Mouse (Mus musculus): ENCODE results near the gene Utf1. TPM values are rescaled to one million over a fixed set of nuclear protein-coding genes. Genes with fewer than 3 reads are reported as not detected.
A peak's percentile ranks its signal among the peaks of the same experiment; 100 is the strongest.

The Utf1 gene
- total and polyA plus RNA-seq, 3 experiments: 0.10 TPM; not detected in 2

GRCm38 (mm10) chr7:139972923-139973331 lies 29.3 kb downstream of the Utf1 start:
- DNase-seq: no peak

- no peak for DNase-seq
Measured at GRCm38 (mm10) chr7:139974307-139974706, 30.7 kb downstream of the Utf1 start.

GRCm38 (mm10) chr7:139975471-139975870 lies 31.9 kb downstream of the Utf1 start:
- DNase-seq: no peak

GRCm38 (mm10) chr7:139978278-139978892 lies 34.8 kb downstream of the Utf1 start, which contains the start of gene 6430531B16Rik:
6430531B16Rik (minus strand) TSS chr7:139978755.
- DNase-seq: peak; percentile 91

- no peak for DNase-seq
Measured at GRCm38 (mm10) chr7:139979011-139979719, 35.6 kb downstream of the Utf1 start.

- DNase-seq: no peak
Measured at GRCm38 (mm10) chr7:139980778-139981177, 37.2 kb downstream of the Utf1 start.

- DNase-seq: no peak
Measured at GRCm38 (mm10) chr7:139982058-139982457, 38.5 kb downstream of the Utf1 start.

GRCm38 (mm10) chr7:139984505-139984904 lies 40.9 kb downstream of the Utf1 start:
- no peak for DNase-seq

- DNase-seq: no peak
Measured at GRCm38 (mm10) chr7:139988272-139988671, 44.7 kb downstream of the Utf1 start.

- DNase-seq: no peak
Measured at GRCm38 (mm10) chr7:139990864-139991394, 47.3 kb downstream of the Utf1 start.

- peak; percentile 50 for DNase-seq
Measured at GRCm38 (mm10) chr7:139992406-139992805, 48.8 kb downstream of the Utf1 start, which contains the start of gene Adam8. Adam8 (minus strand) TSS chr7:139992562.

GRCm38 (mm10) chr7:139993532-139993931 lies 49.9 kb downstream of the Utf1 start:
- DNase-seq: no peak

GRCm38 (mm10) chr7:139994202-139994601 lies 50.6 kb downstream of the Utf1 start:
- no peak for DNase-seq

GRCm38 (mm10) chr7:139994676-139995075 lies 51.1 kb downstream of the Utf1 start:
- DNase-seq: peak; percentile 63

Small RNA genes lying within 50 kb of the gene (microRNA-seq; reads per million reads assigned to microRNA genes)
- gene Mir202: 11.0 to 15.3 reads per million in 2 experiments
- 0 to 0.41 reads per million in 2 experiments for gene Mir7062
- gene mmu-mir-7686: 0 reads per million in 2 experiments

Other genes starting within 250 kb of the Utf1 start
- 1 to 10 TPM; 2.6 to 4.5 TPM for gene Adgra1, start 109.6 kb upstream of the Utf1 start, total RNA-seq (2021)
- 3.4 and 4.5 TPM in 2 replicates for gene Adgra1, start 109.6 kb upstream of the Utf1 start, polyA plus RNA-seq (2012; rRNA removed)
- gene Kndc1, start 49.1 kb upstream of the Utf1 start, total RNA-seq (2021): under 1 TPM; 0.59 to 0.66 TPM
- gene Kndc1, start 49.1 kb upstream of the Utf1 start, polyA plus RNA-seq (2012; rRNA removed): 0.53 and 0.54 TPM in 2 replicates
- gene 6430531B16Rik, start 35.0 kb downstream of the Utf1 start, total RNA-seq (2021): not detected
- 0.19 and 0.80 TPM in 2 replicates for gene 6430531B16Rik, start 35.0 kb downstream of the Utf1 start, polyA plus RNA-seq (2012; rRNA removed)
- gene Adam8, start 48.8 kb downstream of the Utf1 start, total RNA-seq (2021): 1 to 10 TPM; 1.9 to 3.3 TPM
- gene Adam8, start 48.8 kb downstream of the Utf1 start, polyA plus RNA-seq (2012; rRNA removed): 3.4 and 3.5 TPM in 2 replicates
- 10 to 100 TPM; 22.2 to 23.7 TPM for gene Zfp511, start 92.6 kb downstream of the Utf1 start, total RNA-seq (2021)
- 49.2 and 63.9 TPM in 2 replicates for gene Zfp511, start 92.6 kb downstream of the Utf1 start, polyA plus RNA-seq (2012; rRNA removed)
- gene Tubgcp2, start 92.9 kb downstream of the Utf1 start, total RNA-seq (2021): 10 to 100 TPM; 26.6 to 26.8 TPM
- gene Tubgcp2, start 92.9 kb downstream of the Utf1 start, polyA plus RNA-seq (2012; rRNA removed): 13.5 and 16.4 TPM in 2 replicates
- not detected for gene Msx3, start 105.3 kb downstream of the Utf1 start, total RNA-seq (2021)
- not detected in 2 replicates for gene Msx3, start 105.3 kb downstream of the Utf1 start, polyA plus RNA-seq (2012; rRNA removed)
- 1 to 10 TPM; 5.7 to 5.9 TPM for gene Caly, start 138.8 kb downstream of the Utf1 start, total RNA-seq (2021)
- 13.9 and 21.2 TPM in 2 replicates for gene Caly, start 138.8 kb downstream of the Utf1 start, polyA plus RNA-seq (2012; rRNA removed)
- gene Prap1, start 149.6 kb downstream of the Utf1 start, total RNA-seq (2021): not detected
- not detected in 2 replicates for gene Prap1, start 149.6 kb downstream of the Utf1 start, polyA plus RNA-seq (2012; rRNA removed)
- 10 to 100 TPM; 61.9 to 72.5 TPM for gene Fuom, start 158.7 kb downstream of the Utf1 start, total RNA-seq (2021)
- gene Fuom, start 158.7 kb downstream of the Utf1 start, polyA plus RNA-seq (2012; rRNA removed): 89.3 and 100 TPM in 2 replicates
- gene Paox, start 172.0 kb downstream of the Utf1 start, total RNA-seq (2021): 10 to 100 TPM; 19.4 to 22.6 TPM
- gene Paox, start 172.0 kb downstream of the Utf1 start, polyA plus RNA-seq (2012; rRNA removed): 14.9 and 18.9 TPM in 2 replicates
- 100 to 1,000 TPM; 395 to 540 TPM for gene Echs1, start 172.7 kb downstream of the Utf1 start, total RNA-seq (2021)
- 136 and 147 TPM in 2 replicates for gene Echs1, start 172.7 kb downstream of the Utf1 start, polyA plus RNA-seq (2012; rRNA removed)
- 10 to 100 TPM; 27.4 to 38.2 TPM for gene Mtg1, start 193.8 kb downstream of the Utf1 start, total RNA-seq (2021)
- 19.0 and 22.6 TPM in 2 replicates for gene Mtg1, start 193.8 kb downstream of the Utf1 start, polyA plus RNA-seq (2012; rRNA removed)
- gene Sprn, start 211.1 kb downstream of the Utf1 start, total RNA-seq (2021): 1 to 10 TPM in 1 of 2 experiments, under 1 TPM in 1; 0.55 to 1.2 TPM
- 0.99 and 2.4 TPM in 2 replicates for gene Sprn, start 211.1 kb downstream of the Utf1 start, polyA plus RNA-seq (2012; rRNA removed)
- gene Olfr522, start 221.0 kb downstream of the Utf1 start, total RNA-seq (2021): not detected
- not detected in 2 replicates for gene Olfr522, start 221.0 kb downstream of the Utf1 start, polyA plus RNA-seq (2012; rRNA removed)
- gene Olfr523, start 229.4 kb downstream of the Utf1 start, total RNA-seq (2021): not detected
- not detected in 2 replicates for gene Olfr523, start 229.4 kb downstream of the Utf1 start, polyA plus RNA-seq (2012; rRNA removed)